Mouse (Mus musculus) activated CD4-positive, CD25-positive, alpha-beta regulatory T cell (primary cell): ENCODE data around the gene Hist1h2ba. TPM values are rescaled to one million over a fixed set of nuclear protein-coding genes. Genes with fewer than 3 reads are reported as not detected.

Experiments used
- polyA plus RNA-seq, 2 experiments: library from polyadenylated mRNA; unstranded; fragments of 100-300 nt; shearing (Covaris generic); gene quantifications; one replicate each; pipeline ENCODE4 v1.2.1; 2017

Gene Hist1h2ba
- polyA plus RNA-seq = not detected

GRCm38 (mm10) chr13:23933421-23934210 is at the start of gene Hist1h2ba:
TSS of gene Hist1h2ba (minus strand) at chr13:23934156.

GRCm38 (mm10) chr13:23934211-23934520 is 210 bp upstream of the Hist1h2ba start, which contains the start of gene Hist1h2aa:
TSS of gene Hist1h2aa (plus strand) at chr13:23934462.

GRCm38 (mm10) chr13:23914376-23915167 is 19.4 kb downstream of the Hist1h2ba start, which contains the start of gene Slc17a4:
TSS of gene Slc17a4 (minus strand) at chr13:23915009.

Other genes with a start within 250 kb of the Hist1h2ba start
- 1 to 10 TPM; 3.0 to 4.1 TPM for gene Hist1h2bc, start 250.0 kb downstream of the Hist1h2ba start, polyA plus RNA-seq
- under 1 TPM in 1 of 2 experiments, not detected in 1; 0.38 TPM for gene Hist1h1t, start 238.3 kb downstream of the Hist1h2ba start, polyA plus RNA-seq
- gene Hist1h4c, start 235.7 kb downstream of the Hist1h2ba start, polyA plus RNA-seq = 1 to 10 TPM; 3.3 to 6.0 TPM
- gene Hfe, start 223.3 kb downstream of the Hist1h2ba start, polyA plus RNA-seq = 1 to 10 TPM; 1.3 to 2.6 TPM
- 10 to 100 TPM; 13.3 to 18.7 TPM for gene Hist1h1c, start 195.3 kb downstream of the Hist1h2ba start, polyA plus RNA-seq
- 1 to 10 TPM; 2.7 to 3.1 TPM for gene Hist1h3c, start 188.6 kb downstream of the Hist1h2ba start, polyA plus RNA-seq
- gene Hist1h2bb, start 187.4 kb downstream of the Hist1h2ba start, polyA plus RNA-seq = 1 to 10 TPM; 1.1 to 2.8 TPM
- 1 to 10 TPM; 4.6 to 7.2 TPM for gene Hist1h2ab, start 183.0 kb downstream of the Hist1h2ba start, polyA plus RNA-seq
- 1 to 10 TPM in 1 of 2 experiments, not detected in 1; 1.4 TPM for gene Hist1h3b, start 181.9 kb downstream of the Hist1h2ba start, polyA plus RNA-seq
- gene Hist1h4b, start 177.1 kb downstream of the Hist1h2ba start, polyA plus RNA-seq = 1 to 10 TPM; 5.4 to 5.6 TPM
- gene Hist1h4a, start 172.9 kb downstream of the Hist1h2ba start, polyA plus RNA-seq = not detected
- gene Hist1h3a, start 171.8 kb downstream of the Hist1h2ba start, polyA plus RNA-seq = 1 to 10 TPM; 5.1 TPM
- gene Hist1h1a, start 170.5 kb downstream of the Hist1h2ba start, polyA plus RNA-seq = 1 to 10 TPM; 2.5 to 3.0 TPM
- under 1 TPM in 1 of 2 experiments, not detected in 1; 0.17 TPM for gene Trim38, start 164.2 kb downstream of the Hist1h2ba start, polyA plus RNA-seq
- under 1 TPM in 1 of 2 experiments, not detected in 1; 0.09 TPM for gene Slc17a2, start 127.2 kb downstream of the Hist1h2ba start, polyA plus RNA-seq
- not detected for gene Slc17a3, start 94.7 kb downstream of the Hist1h2ba start, polyA plus RNA-seq
- under 1 TPM in 1 of 2 experiments, not detected in 1; 0.09 TPM for gene Slc17a1, start 66.4 kb downstream of the Hist1h2ba start, polyA plus RNA-seq
- gene Slc17a4, start 19.1 kb downstream of the Hist1h2ba start, polyA plus RNA-seq = not detected
- not detected for gene Hist1h2aa, start 306 bp upstream of the Hist1h2ba start, polyA plus RNA-seq
- gene Scgn, start 57.1 kb upstream of the Hist1h2ba start, polyA plus RNA-seq = not detected